Mouse (Mus musculus): ENCODE results near the gene Lonrf2. TPM values are rescaled to one million over a fixed set of nuclear protein-coding genes. Genes with fewer than 3 reads are reported as not detected.
A peak's percentile ranks its signal among the peaks of the same experiment; 100 is the strongest.

Gene Lonrf2
- polyA plus RNA-seq, 1 experiment from 2014 or later = 18.4 TPM

- H3K4me3 ChIP-seq (ENCODE audit: low read length) = peak overlapping the region; percentile 19
- no peaks in the 10 kb centered on the region for H3K27me3 ChIP-seq (replicated peaks; ENCODE audit: control insufficient read depth, insufficient read depth, low read length)
- H3K4me2 ChIP-seq (ENCODE audit: low read length) = peak overlapping the region; percentile 47
- peak; percentile 93 for ATAC-seq
- H3K36me3 ChIP-seq (ENCODE audit: control insufficient read depth, insufficient read depth, low read length) = no peaks in the 10 kb centered on the region
- WGBS = 12% methylated on average over 11 of the region's 11 CpGs
- peak overlapping the region; percentile 2; the same call in 1 of the 2 replicates for H3K9ac ChIP-seq (ENCODE audit: low read depth, low read length)
- H3K4me1 ChIP-seq (ENCODE audit: control insufficient read depth, insufficient read depth, low read depth, low read length) = peaks cover 8% of the 10 kb centered on the region
- H3K9me3 ChIP-seq (ENCODE audit: control insufficient read depth, low read length) = no peaks in the 10 kb centered on the region
- H3K27ac ChIP-seq (ENCODE audit: low read depth, low read length) = peak overlapping the region; percentile 84
Observed at GRCm38 (mm10) chr1:38847975-38848374, 11.5 kb upstream of the Lonrf2 start.

GRCm38 (mm10) chr1:38843275-38843674 lies 6.8 kb upstream of the Lonrf2 start:
- Histone ChIP-seq H3K27me3 (replicated peaks; ENCODE audit: control insufficient read depth, insufficient read depth, low read length) (no peaks in the 10 kb centered on the region), H3K4me2 (ENCODE audit: low read length) (no peak overlapping the region), H3K36me3 (ENCODE audit: control insufficient read depth, insufficient read depth, low read length) (no peaks in the 10 kb centered on the region), H3K9ac (ENCODE audit: low read depth, low read length) (no peak overlapping the region), H3K9me3 (ENCODE audit: control insufficient read depth, low read length) (no peaks in the 10 kb centered on the region), H3K27ac (ENCODE audit: low read depth, low read length) (no peak overlapping the region), H3K4me1 (ENCODE audit: control insufficient read depth, insufficient read depth, low read depth, low read length) (peaks cover 2% of the 10 kb centered on the region; the same call in 1 of the 2 replicates), H3K4me3 (ENCODE audit: low read length) (no peak overlapping the region)
- no peak for ATAC-seq
- WGBS = 45% methylated on average over 4 of the region's 4 CpGs

- Histone ChIP-seq H3K4me3 (ENCODE audit: low read length) (no peak overlapping the region), H3K27me3 (replicated peaks; ENCODE audit: control insufficient read depth, insufficient read depth, low read length) (0 out of 2 replicates have a peak, but pooled peaks cover 2% of the 10 kb centered on the region), H3K4me1 (ENCODE audit: control insufficient read depth, insufficient read depth, low read depth, low read length) (peaks cover 2% of the 10 kb centered on the region; the same call in 1 of the 2 replicates), H3K27ac (ENCODE audit: low read depth, low read length) (no peak overlapping the region), H3K36me3 (ENCODE audit: control insufficient read depth, insufficient read depth, low read length) (no peaks in the 10 kb centered on the region), H3K9ac (ENCODE audit: low read depth, low read length) (no peak overlapping the region), H3K9me3 (ENCODE audit: control insufficient read depth, low read length) (no peaks in the 10 kb centered on the region), H3K4me2 (ENCODE audit: low read length) (no peak overlapping the region)
- no peak for ATAC-seq
- 85% methylated on average over 1 of the region's 1 CpGs for WGBS
Observed at GRCm38 (mm10) chr1:38842861-38843260, 6.3 kb upstream of the Lonrf2 start.

- H3K4me3 ChIP-seq (ENCODE audit: low read length) = no peak overlapping the region
- H3K9me3 ChIP-seq (ENCODE audit: control insufficient read depth, low read length) = no peaks in the 10 kb centered on the region
- H3K4me1 ChIP-seq (ENCODE audit: control insufficient read depth, insufficient read depth, low read depth, low read length) = no peaks in the 10 kb centered on the region
- no peak overlapping the region for H3K4me2 ChIP-seq (ENCODE audit: low read length)
- H3K36me3 ChIP-seq (ENCODE audit: control insufficient read depth, insufficient read depth, low read length) = no peaks in the 10 kb centered on the region
- WGBS = 48% methylated on average over 1 of the region's 1 CpGs
- no peak overlapping the region for H3K9ac ChIP-seq (ENCODE audit: low read depth, low read length)
- H3K27ac ChIP-seq (ENCODE audit: low read depth, low read length) = no peak overlapping the region
- 0 out of 2 replicates have a peak, but pooled peaks cover 2% of the 10 kb centered on the region for H3K27me3 ChIP-seq (replicated peaks; ENCODE audit: control insufficient read depth, insufficient read depth, low read length)
- no peak for ATAC-seq
Observed at GRCm38 (mm10) chr1:38839944-38840343, 3.4 kb upstream of the Lonrf2 start.

GRCm38 (mm10) chr1:38835568-38836476 lies 689 bp downstream of the Lonrf2 start:
- Histone ChIP-seq H3K27me3 (replicated peaks; ENCODE audit: control insufficient read depth, insufficient read depth, low read length) (0 out of 2 replicates have a peak, but pooled peaks cover 2% of the 10 kb centered on the region), H3K4me2 (ENCODE audit: low read length) (peak overlapping the region; percentile 95), H3K9ac (ENCODE audit: low read depth, low read length) (peak overlapping the region; percentile 96), H3K4me3 (ENCODE audit: low read length) (peak overlapping the region; percentile 74), H3K9me3 (ENCODE audit: control insufficient read depth, low read length) (no peaks in the 10 kb centered on the region), H3K36me3 (ENCODE audit: control insufficient read depth, insufficient read depth, low read length) (no peaks in the 10 kb centered on the region; the same call in 1 of the 2 replicates), H3K4me1 (ENCODE audit: control insufficient read depth, insufficient read depth, low read depth, low read length) (peaks cover 3% of the 10 kb centered on the region; the same call in 1 of the 2 replicates), H3K27ac (ENCODE audit: low read depth, low read length) (peak overlapping the region; percentile 97)
- peak; percentile 77 for ATAC-seq
- WGBS = 2% methylated on average over 89 of the region's 103 CpGs

- peak overlapping the region; percentile 74 for H3K4me3 ChIP-seq (ENCODE audit: low read length)
- no peak overlapping the region for H3K27ac ChIP-seq (ENCODE audit: low read depth, low read length)
- H3K9ac ChIP-seq (ENCODE audit: low read depth, low read length) = no peak overlapping the region
- peaks cover 3% of the 10 kb centered on the region; the same call in 1 of the 2 replicates for H3K4me1 ChIP-seq (ENCODE audit: control insufficient read depth, insufficient read depth, low read depth, low read length)
- no peaks in the 10 kb centered on the region for H3K9me3 ChIP-seq (ENCODE audit: control insufficient read depth, low read length)
- H3K36me3 ChIP-seq (ENCODE audit: control insufficient read depth, insufficient read depth, low read length) = no peaks in the 10 kb centered on the region; the same call in 1 of the 2 replicates
- peak overlapping the region; percentile 95 for H3K4me2 ChIP-seq (ENCODE audit: low read length)
- ATAC-seq = no peak
- 28% methylated on average over 3 of the region's 3 CpGs for WGBS
- 0 out of 2 replicates have a peak, but pooled peaks cover 2% of the 10 kb centered on the region for H3K27me3 ChIP-seq (replicated peaks; ENCODE audit: control insufficient read depth, insufficient read depth, low read length)
Observed at GRCm38 (mm10) chr1:38834899-38835298, 1.6 kb downstream of the Lonrf2 start.

- 62% methylated on average over 2 of the region's 2 CpGs for whole genome bisulfite sequencing
- H3K27me3 ChIP-seq (replicated peaks; ENCODE audit: control insufficient read depth, insufficient read depth, low read length) = no peaks in the 10 kb centered on the region
- no peak overlapping the region for H3K9ac ChIP-seq (ENCODE audit: low read depth, low read length)
- no peak overlapping the region for H3K4me3 ChIP-seq (ENCODE audit: low read length)
- ATAC-seq = no peak
- no peaks in the 10 kb centered on the region for H3K4me1 ChIP-seq (ENCODE audit: control insufficient read depth, insufficient read depth, low read depth, low read length)
- no peaks in the 10 kb centered on the region for H3K9me3 ChIP-seq (ENCODE audit: control insufficient read depth, low read length)
- H3K27ac ChIP-seq (ENCODE audit: low read depth, low read length) = no peak overlapping the region
- H3K36me3 ChIP-seq (ENCODE audit: control insufficient read depth, insufficient read depth, low read length) = no peaks in the 10 kb centered on the region; the same call in 1 of the 2 replicates
- H3K4me2 ChIP-seq (ENCODE audit: low read length) = no peak overlapping the region
Observed at GRCm38 (mm10) chr1:38824926-38825325, 11.6 kb downstream of the Lonrf2 start.

GRCm38 (mm10) chr1:38823851-38824250 lies 12.7 kb downstream of the Lonrf2 start:
- H3K4me1 ChIP-seq (ENCODE audit: control insufficient read depth, insufficient read depth, low read depth, low read length) = no peaks in the 10 kb centered on the region
- H3K9me3 ChIP-seq (ENCODE audit: control insufficient read depth, low read length) = no peaks in the 10 kb centered on the region
- no peak overlapping the region for H3K9ac ChIP-seq (ENCODE audit: low read depth, low read length)
- no peak for ATAC-seq
- H3K27me3 ChIP-seq (replicated peaks; ENCODE audit: control insufficient read depth, insufficient read depth, low read length) = no peaks in the 10 kb centered on the region
- H3K4me3 ChIP-seq (ENCODE audit: low read length) = no peak overlapping the region
- no peak overlapping the region for H3K27ac ChIP-seq (ENCODE audit: low read depth, low read length)
- WGBS = 89% methylated on average over 2 of the region's 2 CpGs
- H3K4me2 ChIP-seq (ENCODE audit: low read length) = no peak overlapping the region
- peaks cover 5% of the 10 kb centered on the region; the same call in 1 of the 2 replicates for H3K36me3 ChIP-seq (ENCODE audit: control insufficient read depth, insufficient read depth, low read length)

- ATAC-seq = no peak
- no peak overlapping the region for H3K4me3 ChIP-seq (ENCODE audit: low read length)
- no peaks in the 10 kb centered on the region for H3K9me3 ChIP-seq (ENCODE audit: control insufficient read depth, low read length)
- H3K9ac ChIP-seq (ENCODE audit: low read depth, low read length) = no peak overlapping the region
- no peak overlapping the region for H3K27ac ChIP-seq (ENCODE audit: low read depth, low read length)
- no peaks in the 10 kb centered on the region for H3K27me3 ChIP-seq (replicated peaks; ENCODE audit: control insufficient read depth, insufficient read depth, low read length)
- no peak overlapping the region for H3K4me2 ChIP-seq (ENCODE audit: low read length)
- no peaks in the 10 kb centered on the region; the same call in 1 of the 2 replicates for H3K4me1 ChIP-seq (ENCODE audit: control insufficient read depth, insufficient read depth, low read depth, low read length)
- H3K36me3 ChIP-seq (ENCODE audit: control insufficient read depth, insufficient read depth, low read length) = peaks cover 5% of the 10 kb centered on the region; the same call in 1 of the 2 replicates
Observed at GRCm38 (mm10) chr1:38819691-38820090, 16.8 kb downstream of the Lonrf2 start.

All from hindbrain, embryonic 16.5 days (tissue).